Mouse (Mus musculus) MEL (cell line): ENCODE data around the gene Gm49387. TPM values are rescaled to one million over a fixed set of nuclear protein-coding genes. Genes with fewer than 3 reads are reported as not detected.

Source experiments
- DNase-seq: peaks from one replicate; pipeline ENCODE4 v3.0.0; 2011; ENCODE audit warnings: low read depth, low spot score
- H3K27ac ChIP-seq: 2 replicates; pipeline ENCODE4 v1.5.1; 2012; ENCODE audit warnings: low read depth, mild to moderate bottlenecking, control low read depth, low read length, moderate library complexity; ENCODE audit not compliant: control insufficient read depth
- H3K27me3 ChIP-seq, 2 experiments: fragments of 150-350 bp in 1 of 2; sonication (generic) in 1 of 2; 2 replicates each; pipeline ENCODE4 v1.6.1; 2012; ENCODE audit warnings: low read length in 2 of 2, mild to moderate bottlenecking in 2 of 2, improper control_type of control experiment in 1 of 2, moderate library complexity in 1 of 2; ENCODE audit not compliant: insufficient read depth in 2 of 2, control insufficient read depth in 1 of 2
- H3K36me3 ChIP-seq, 2 experiments: 2 replicates each; pipeline ENCODE4 v1.6.1; 2012 to 2014; ENCODE audit warnings: low read length in 2 of 2, improper control_type of control experiment in 1 of 2, inconsistent platforms in 1 of 2, mild to moderate bottlenecking in 1 of 2; ENCODE audit not compliant: insufficient read depth in 2 of 2, control insufficient read depth in 1 of 2
- H3K4me1 ChIP-seq, 2 experiments: fragments of 150-350 bp in 1 of 2; sonication (generic) in 1 of 2; 2 replicates each; pipeline ENCODE4 v1.6.1; 2012; ENCODE audit warnings: low read length in 2 of 2, improper control_type of control experiment in 1 of 2, mild to moderate bottlenecking in 1 of 2; ENCODE audit not compliant: insufficient read depth in 2 of 2, control insufficient read depth in 1 of 2
- H3K4me3 ChIP-seq, 2 experiments: fragments of 150-350 bp in 1 of 2; sonication (generic) in 1 of 2; 2 replicates each; pipeline ENCODE4 v1.5.1; 2012; ENCODE audit warnings: low read depth in 2 of 2, low read length in 2 of 2, mild to moderate bottlenecking in 2 of 2, moderate library complexity in 2 of 2, control low read depth in 1 of 2, improper control_type of control experiment in 1 of 2; ENCODE audit not compliant: control insufficient read depth in 1 of 2, insufficient read depth in 1 of 2
- H3K79me2 ChIP-seq: 2 replicates; pipeline ENCODE4 v1.6.1; 2012; ENCODE audit warnings: mild to moderate bottlenecking, low read length, moderate library complexity; ENCODE audit not compliant: control insufficient read depth, poor library complexity, insufficient read depth
- H3K9ac ChIP-seq: 2 replicates; pipeline ENCODE4 v1.6.1; 2012; ENCODE audit warnings: low read depth, mild to moderate bottlenecking, control low read depth, low read length, moderate library complexity; ENCODE audit not compliant: control insufficient read depth, poor library complexity, severe bottlenecking
- H3K9me3 ChIP-seq: fragments of 150-350 bp; sonication (generic); replicated peaks from 2 replicates; pipeline ENCODE4 v1.6.1; 2012; ENCODE audit warnings: mild to moderate bottlenecking, low read length, improper control_type of control experiment, moderate library complexity; ENCODE audit not compliant: insufficient read depth
- CHD1 ChIP-seq: IDR thresholded peaks from 2 replicates; pipeline ENCODE4 v1.6.1; 2012; ENCODE audit warnings: low read depth, mild to moderate bottlenecking, inconsistent platforms, low read length, improper control_type of control experiment
- CTCF ChIP-seq, 3 experiments: IDR thresholded peaks in 2 of 3; conservative IDR thresholded peaks in 1 of 3; 2 replicates each; pipeline ENCODE4 v1.5.1; 2011 to 2012; ENCODE audit warnings: low read length in 3 of 3, low read depth in 2 of 3, mild to moderate bottlenecking in 2 of 3, improper control_type of control experiment in 1 of 3, inconsistent platforms in 1 of 3, mixed read lengths in 1 of 3, moderate library complexity in 1 of 3; ENCODE audit not compliant: control insufficient read depth in 1 of 3, insufficient read depth in 1 of 3, poor library complexity in 1 of 3, severe bottlenecking in 1 of 3
- E2F4 ChIP-seq: IDR thresholded peaks from 2 replicates; pipeline ENCODE4 v1.6.1; 2011; ENCODE audit warnings: low read depth, low read length, improper control_type of control experiment, borderline replicate concordance
- EP300 ChIP-seq, 2 experiments: IDR thresholded peaks; 2 replicates each; pipeline ENCODE4 v1.6.1; 2011; ENCODE audit warnings: improper control_type of control experiment in 2 of 2, low read length in 2 of 2, low read depth in 1 of 2, mild to moderate bottlenecking in 1 of 2
- ETS1 ChIP-seq: IDR thresholded peaks from 2 replicates; pipeline ENCODE4 v1.6.1; 2012; ENCODE audit warnings: low read depth, mild to moderate bottlenecking, inconsistent platforms, low read length, improper control_type of control experiment, moderate library complexity
- GATA1 ChIP-seq: IDR thresholded peaks from 2 replicates; pipeline ENCODE4 v1.6.1; 2011; ENCODE audit warnings: low read depth, low read length, improper control_type of control experiment
- HCFC1 ChIP-seq: IDR thresholded peaks from 2 replicates; pipeline ENCODE4 v1.6.1; 2012; ENCODE audit warnings: low read depth, mild to moderate bottlenecking, inconsistent platforms, low read length, improper control_type of control experiment, moderate library complexity
- JUND ChIP-seq: IDR thresholded peaks from 2 replicates; pipeline ENCODE4 v1.6.1; 2011; ENCODE audit warnings: low read depth, mild to moderate bottlenecking, improper control_type of control experiment, low read length
- MAFK ChIP-seq: IDR thresholded peaks from 2 replicates; pipeline ENCODE4 v1.6.1; 2011; ENCODE audit warnings: low read depth, mild to moderate bottlenecking, low read length, improper control_type of control experiment, borderline replicate concordance
- MXI1 ChIP-seq: IDR thresholded peaks from 2 replicates; pipeline ENCODE4 v1.6.1; 2011; ENCODE audit warnings: mild to moderate bottlenecking, low read depth, low read length, improper control_type of control experiment
- MYC ChIP-seq: IDR thresholded peaks from 2 replicates; pipeline ENCODE4 v1.6.1; 2011; ENCODE audit warnings: low read depth, mild to moderate bottlenecking, low read length, improper control_type of control experiment, moderate library complexity
- NRF1 ChIP-seq: IDR thresholded peaks from 2 replicates; pipeline ENCODE4 v1.6.1; 2014; ENCODE audit warnings: low read depth, mild to moderate bottlenecking, inconsistent platforms, low read length, improper control_type of control experiment, moderate library complexity; ENCODE audit not compliant: poor library complexity, insufficient read depth, severe bottlenecking
- POLR2A ChIP-seq, 2 experiments: IDR thresholded peaks; 2 replicates each; pipeline ENCODE4 v1.6.1; 2011 to 2012; ENCODE audit warnings: low read length in 2 of 2, mild to moderate bottlenecking in 2 of 2, control low read depth in 1 of 2, improper control_type of control experiment in 1 of 2, low read depth in 1 of 2, moderate library complexity in 1 of 2; ENCODE audit not compliant: control insufficient read depth in 1 of 2, insufficient read depth in 1 of 2, poor library complexity in 1 of 2
- POLR2AphosphoS5 ChIP-seq: IDR thresholded peaks from 2 replicates; pipeline ENCODE4 v1.6.1; 2012; ENCODE audit warnings: low read depth, borderline replicate concordance, mild to moderate bottlenecking, inconsistent platforms, low read length, moderate library complexity, mixed read lengths
- RAD21 ChIP-seq: IDR thresholded peaks from 2 replicates; pipeline ENCODE4 v1.6.1; 2011; ENCODE audit warnings: mild to moderate bottlenecking, low read depth, low read length, improper control_type of control experiment
- RCOR1 ChIP-seq: IDR thresholded peaks from 2 replicates; pipeline ENCODE4 v1.6.1; 2012; ENCODE audit warnings: low read depth, mild to moderate bottlenecking, inconsistent platforms, low read length, improper control_type of control experiment
- SIN3A ChIP-seq: IDR thresholded peaks from 2 replicates; pipeline ENCODE4 v1.6.1; 2012; ENCODE audit warnings: low read length, improper control_type of control experiment, inconsistent platforms
- SMC3 ChIP-seq: IDR thresholded peaks from 2 replicates; pipeline ENCODE4 v1.6.1; 2011; ENCODE audit warnings: low read depth, low read length, improper control_type of control experiment
- TAL1 ChIP-seq: IDR thresholded peaks from 2 replicates; pipeline ENCODE4 v1.6.1; 2012; ENCODE audit warnings: mild to moderate bottlenecking, inconsistent platforms, low read length, moderate library complexity, mixed read lengths
- TCF12 ChIP-seq: IDR thresholded peaks from 2 replicates; pipeline ENCODE4 v1.6.1; 2014; ENCODE audit warnings: low read depth, mild to moderate bottlenecking, inconsistent platforms, low read length, improper control_type of control experiment, moderate library complexity
- USF1 ChIP-seq: IDR thresholded peaks from 2 replicates; pipeline ENCODE4 v1.6.1; 2014; ENCODE audit warnings: low read depth, mild to moderate bottlenecking, inconsistent platforms, low read length, improper control_type of control experiment, moderate library complexity
- polyA plus RNA-seq, 2 experiments: library from polyadenylated mRNA; stranded (reverse) in 1 of 2; unstranded in 1 of 2; fragments of >175 nt in 1 of 2; fragments of >200 nt in 1 of 2; gene quantifications; 2 replicates each; pipeline versions ENCODE4 v1.2.1 to v1.2.4; 2012; ENCODE audit warnings: low replicate concordance in 2 of 2, low read depth in 1 of 2; ENCODE audit not compliant: insufficient read length in 2 of 2, insufficient read depth in 1 of 2, missing spikeins in 1 of 2
- total RNA-seq: library from RNA; depleted of rRNA; stranded (reverse); fragments of 300-350 nt; gene quantifications from 2 replicates; pipeline ENCODE4 v1.2.3, GENCODE M21; 2012

Gene Gm49387
- total and polyA plus RNA-seq, 3 experiments: 0.14 TPM; not detected in 2

DNA sequence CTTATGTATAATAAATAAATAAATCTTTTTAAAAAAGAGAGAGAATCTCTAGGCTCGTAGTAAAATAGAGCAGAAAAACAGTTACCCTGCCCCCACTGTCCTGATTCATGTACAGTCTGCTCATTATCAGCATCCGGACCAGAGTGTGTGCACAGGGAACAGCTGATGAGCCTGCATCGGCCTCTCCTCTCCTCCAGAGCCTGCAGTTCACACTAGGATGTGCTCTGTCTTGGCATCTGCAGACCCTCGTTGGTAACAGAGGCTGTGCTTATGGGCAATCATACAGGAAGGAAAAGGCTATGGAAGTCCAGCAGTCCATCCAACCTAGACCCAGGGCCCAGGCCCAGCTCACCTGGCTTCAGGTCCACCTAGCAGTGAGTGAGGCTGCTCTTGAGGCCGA is 11.4 kb upstream of the Gm49387 start:
- peaks cover 8 to 30% of the 10 kb centered on the region in 2 experiments for H3K4me1 ChIP-seq
- peak overlapping the region; percentile 38 for H3K9ac ChIP-seq
- H3K79me2 ChIP-seq: peaks cover 7% of the 10 kb centered on the region
- H3K36me3 ChIP-seq: peaks cover 0 to 30% of the 10 kb centered on the region in 2 experiments; a peak in 2 of 4 replicates
- no peak overlapping the region for H3K4me3 ChIP-seq
- H3K27me3 ChIP-seq: no peaks in the 10 kb centered on the region
- peak; percentile 57 for DNase-seq
- no peaks in the 10 kb centered on the region for H3K9me3 ChIP-seq
- TF ChIP-seq MXI1: no peak
- peak in 1 of 2 experiments; percentile 44; a peak in 2 of 4 replicates for TF ChIP-seq POLR2A (IDR thresholded peaks at IDR 0.05; ENCODE audit: control insufficient read depth in 1 of 2, insufficient read depth in 1 of 2, low read depth in 1 of 2, low read length in 2 of 2, poor library complexity in 1 of 2)
- TF ChIP-seq ETS1: peak; percentile 86
- 0 out of 2 replicates have a peak, but pooled peaks have one; percentile 18 for TF ChIP-seq RCOR1
- no peak for TF ChIP-seq CTCF (IDR thresholded peaks at IDR 0.05 in 2 of 3, conservative IDR thresholded peaks at IDR 0.05 in 1 of 3; ENCODE audit: control insufficient read depth in 1 of 3, insufficient read depth in 1 of 3, low read depth in 2 of 3, low read length in 3 of 3, poor library complexity in 1 of 3, severe bottlenecking in 1 of 3)
- TF ChIP-seq MYC: no peak
- peak; percentile 15; the same call in 1 of the 2 replicates for TF ChIP-seq TAL1
- TF ChIP-seq EP300 (IDR thresholded peaks at IDR 0.05; ENCODE audit: low read depth in 1 of 2, low read length in 2 of 2): peak; percentile 34 to 50; a peak in 2 of 4 replicates
- TF ChIP-seq GATA1: 0 out of 2 replicates have a peak, but pooled peaks have one; percentile 8
- TF ChIP-seq TCF12: peak; percentile 21; the same call in 1 of the 2 replicates
- peak overlapping the region; percentile 91 for H3K27ac ChIP-seq

- H3K9me3 ChIP-seq: no peaks in the 10 kb centered on the region
- TF ChIP-seq MYC (no peak), USF1 (no peak), E2F4 (no peak), NRF1 (no peak), SIN3A (no peak), SMC3 (no peak), RAD21 (no peak), JUND (no peak), CHD1 (no peak), HCFC1 (no peak), MXI1 (no peak), POLR2AphosphoS5 (no peak), MAFK (no peak)
- peak overlapping the region; percentile 43 for H3K27ac ChIP-seq
- H3K79me2 ChIP-seq: peaks cover 6% of the 10 kb centered on the region
- H3K4me1 ChIP-seq: peaks cover 6 to 30% of the 10 kb centered on the region in 2 experiments; a peak in 3 of 4 replicates
- H3K36me3 ChIP-seq: peaks cover 0 to 27% of the 10 kb centered on the region in 2 experiments; a peak in 2 of 4 replicates
- H3K27me3 ChIP-seq: no peaks in the 10 kb centered on the region
- no peak overlapping the region for H3K4me3 ChIP-seq
- no peak for DNase-seq
- H3K9ac ChIP-seq: no peak overlapping the region
These were observed 10.5 kb upstream of the Gm49387 start for GRCm38 (mm10) chr14:31651206-31651605.
